In the genomic region with DNA sequence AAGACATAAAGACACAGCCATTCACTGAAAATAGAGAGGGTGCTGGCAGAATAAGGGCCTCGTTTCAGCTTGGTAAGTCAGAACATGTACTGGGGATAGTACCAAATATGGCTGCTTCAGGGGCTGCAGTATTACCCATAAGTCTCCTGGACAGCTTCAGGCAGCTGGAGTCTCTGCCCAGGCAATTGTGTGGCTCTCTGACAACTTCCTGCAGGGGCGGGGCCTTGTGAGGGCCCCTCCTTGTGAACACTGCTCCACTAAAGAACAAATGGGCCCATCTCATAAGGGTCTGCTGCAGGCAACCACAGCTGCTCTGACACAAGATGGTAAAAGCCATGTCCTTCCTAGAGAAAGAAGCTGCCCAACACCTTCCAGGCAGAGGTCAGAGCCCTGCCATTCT, we compare ENCODE assay signal across 28 mouse cellular contexts.
"Had no signal": no experiment of that assay in that cellular context is flagged by ENCODE, and none has a peak within 500 bp of the region (broad histone marks: within the 10 kb centered on the region; RNA-seq: fewer than 3 reads in every experiment).

No protein-coding gene starts in this region.

- DNase-seq: left cerebral cortex, postnatal 4 days; liver; liver, embryonic 13.5 days; liver, postnatal 0 days; lung, adult 18-20 months; lung, adult 2 months; lung, embryonic 14.5 days; lung, postnatal 10 days; lung, postnatal 14 days; lung, postnatal 36 days; midbrain, embryonic 14.5 days had no signal

- H3K4me1 ChIP-seq: liver, embryonic 13.5 days; liver, embryonic 15.5 days had no signal

- H3K9me3 ChIP-seq: limb, embryonic 10.5 days; limb, embryonic 12.5 days; limb, embryonic 13.5 days; limb, embryonic 15.5 days; liver, embryonic 12.5 days; liver, embryonic 13.5 days; liver, embryonic 15.5 days; lung, embryonic 15.5 days; midbrain, embryonic 12.5 days; midbrain, embryonic 13.5 days; midbrain, embryonic 15.5 days; neural tube, embryonic 12.5 days had no signal

- ATAC-seq: liver, embryonic 12.5 days; liver, postnatal 0 days; lung, postnatal 0 days; midbrain, embryonic 13.5 days; midbrain, embryonic 15.5 days; midbrain, embryonic 16.5 days had no signal

- H3K27ac ChIP-seq: limb, embryonic 10.5 days; limb, embryonic 12.5 days; limb, embryonic 13.5 days; limb, embryonic 15.5 days; liver, embryonic 12.5 days; liver, embryonic 13.5 days; liver, embryonic 14.5 days; liver, embryonic 15.5 days; lung, embryonic 15.5 days; macrophage; midbrain, embryonic 12.5 days; midbrain, embryonic 13.5 days; midbrain, embryonic 15.5 days; neural tube, embryonic 12.5 days had no signal

- H3K4me2 ChIP-seq: limb, embryonic 12.5 days; limb, embryonic 13.5 days; limb, embryonic 15.5 days; liver, embryonic 11.5 days; liver, embryonic 12.5 days; liver, embryonic 13.5 days; liver, embryonic 15.5 days; lung, embryonic 14.5 days; lung, embryonic 15.5 days; midbrain, embryonic 12.5 days; midbrain, embryonic 13.5 days; midbrain, embryonic 15.5 days; neural tube, embryonic 12.5 days had no signal

- H3K27me3 ChIP-seq: limb, embryonic 13.5 days; liver, embryonic 12.5 days; liver, embryonic 13.5 days; lung, embryonic 15.5 days; midbrain, embryonic 13.5 days; midbrain, embryonic 15.5 days; neural tube, embryonic 12.5 days had no signal

- H3K4me3 ChIP-seq: limb, embryonic 10.5 days; limb, embryonic 12.5 days; limb, embryonic 13.5 days; limb, embryonic 15.5 days; liver, embryonic 12.5 days; liver, embryonic 13.5 days; liver, embryonic 15.5 days; lung, embryonic 15.5 days; midbrain, embryonic 12.5 days; midbrain, embryonic 13.5 days; midbrain, embryonic 15.5 days; myocyte; neural tube, embryonic 12.5 days had no signal

- H3K9ac ChIP-seq: limb, embryonic 12.5 days; limb, embryonic 13.5 days; limb, embryonic 15.5 days; liver, embryonic 12.5 days; liver, embryonic 13.5 days; liver, embryonic 14.5 days; liver, embryonic 15.5 days; liver, postnatal 0 days; lung, embryonic 14.5 days; lung, embryonic 15.5 days; midbrain, embryonic 12.5 days; midbrain, embryonic 13.5 days; midbrain, embryonic 15.5 days; neural tube, embryonic 12.5 days had no signal

- H3K36me3 ChIP-seq: limb, embryonic 10.5 days; limb, embryonic 12.5 days; limb, embryonic 13.5 days; limb, embryonic 15.5 days; liver, embryonic 12.5 days; liver, embryonic 13.5 days; liver, embryonic 15.5 days; lung, embryonic 15.5 days; midbrain, embryonic 12.5 days; midbrain, embryonic 13.5 days; midbrain, embryonic 15.5 days; neural tube, embryonic 12.5 days had no signal
